Mouse (Mus musculus) hindbrain, embryonic 14.5 days (tissue): Measurements from ENCODE around the gene Cfap43. TPM values are rescaled to one million over a fixed set of nuclear protein-coding genes. Genes with fewer than 3 reads are reported as not detected.

Experiments used
- microRNA-seq: library from miRNA; unstranded; fragments of <30 nt; microRNA quantifications from one replicate; pipeline ENCODE4, GENCODE M21; 2016
- polyA plus RNA-seq: library from polyadenylated mRNA; unstranded; fragments of >200 nt; fragmentation: Nextera tagmentation; extraction: Ambion mirVana; gene quantifications from 2 replicates; pipeline ENCODE4 v1.2.1, GENCODE M21; 2014

Cfap43 gene
- polyA plus RNA-seq, 1 experiment from 2014 or later = 4.2 TPM

Small RNA genes lying within 50 kb of the gene (microRNA-seq; reads per million reads assigned to microRNA genes)
- gene Gm22240 (not detected), gene Mir8090 (not detected)

Other genes with a start within 250 kb of the Cfap43 start
- gene Col17a1, start 227.2 kb downstream of the Cfap43 start, polyA plus RNA-seq = 0.17 and 0.29 TPM in 2 replicates
- 167 and 168 TPM in 2 replicates for gene Sfr1, start 187.6 kb downstream of the Cfap43 start, polyA plus RNA-seq
- 127 and 135 TPM in 2 replicates for gene Gsto1, start 64.3 kb downstream of the Cfap43 start, polyA plus RNA-seq
- gene Gsto2, start 53.8 kb downstream of the Cfap43 start, polyA plus RNA-seq = 1.2 and 1.3 TPM in 2 replicates
- 4.1 and 5.4 TPM in 2 replicates for gene Itprip, start within 50 bp of the Cfap43 start, polyA plus RNA-seq
- gene Cfap58, start 18.4 kb upstream of the Cfap43 start, polyA plus RNA-seq = 0.46 and 1.1 TPM in 2 replicates